Mouse (Mus musculus) left cerebral cortex, postnatal 25 days (tissue): ENCODE measurements around the gene Cst12. TPM values are rescaled to one million over a fixed set of nuclear protein-coding genes. Genes with fewer than 3 reads are reported as not detected.
"Not testable (repeated sequence)": the region's sequence is repeated elsewhere in the genome, so short reads cannot be mapped to it uniquely, and the experiment has no call there.

Experiments
- DNase-seq, 2 experiments: peaks; one replicate each; pipeline ENCODE4 v3.0.0; 2022; ENCODE audit warnings: low spot score in 2 of 2, mixed read lengths in 1 of 2
- intact Hi-C: fragments of 180-260 bp; cut with DNase I; formaldehyde crosslinking; loops from one replicate; pipeline ENCODE4 v1.15.1; 2025
- total RNA-seq, 2 experiments: library from RNA; stranded (reverse); gene quantifications; 2 replicates each; pipeline ENCODE4 v1.2.3; 2021

The Cst12 gene
- total RNA-seq: 1 to 10 TPM; 2.4 to 2.7 TPM

DNA sequence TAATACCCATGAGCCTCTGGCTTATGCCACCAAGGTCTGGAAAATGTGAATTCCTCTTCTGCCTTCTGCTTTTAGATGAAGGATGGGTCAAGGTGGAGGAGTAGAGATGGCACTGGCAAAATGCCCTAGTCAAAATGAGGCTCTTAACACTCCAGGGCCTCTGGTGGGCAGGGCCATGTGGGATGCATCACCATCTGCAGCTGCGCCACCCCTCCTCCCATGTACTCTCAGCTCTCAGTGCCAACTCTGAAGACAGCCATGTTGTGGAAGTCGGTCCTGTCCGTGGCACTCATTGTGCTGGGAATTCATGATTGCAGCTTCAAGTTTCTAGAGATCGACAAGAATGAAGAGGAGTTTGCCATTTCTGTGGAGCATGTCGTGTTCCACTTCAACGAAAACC is at the start of gene Cst12:
TSS of gene Cst12 (plus strand) at position 220 of the 400 bp plus-strand sequence.
- intact Hi-C loops: no loop called here
- DNase-seq: peak in 1 of 2 experiments; percentile 6

DNA sequence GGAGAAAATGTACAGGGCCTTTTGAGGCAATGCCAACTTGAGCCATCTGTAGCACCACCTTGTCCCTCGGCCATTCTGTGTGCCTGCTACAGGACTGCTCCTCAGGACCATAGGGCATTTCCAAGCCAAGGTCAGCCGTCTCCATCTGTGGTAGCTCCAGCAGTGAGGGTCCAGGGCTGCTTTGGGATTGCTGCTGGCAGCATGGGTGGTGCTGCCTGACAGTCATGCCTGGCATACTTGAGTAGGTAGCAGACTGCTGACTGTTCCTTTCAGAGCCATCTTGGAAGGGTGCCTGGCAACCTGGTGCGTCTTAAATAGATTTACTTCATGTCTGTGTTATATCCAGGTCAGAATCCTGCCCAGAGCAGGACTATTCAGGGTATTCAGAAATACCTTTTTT is 46.2 kb upstream of the Cst12 start:
- peak; percentile 44 to 86 for DNase-seq
- intact Hi-C loops: no loop called here

DNA sequence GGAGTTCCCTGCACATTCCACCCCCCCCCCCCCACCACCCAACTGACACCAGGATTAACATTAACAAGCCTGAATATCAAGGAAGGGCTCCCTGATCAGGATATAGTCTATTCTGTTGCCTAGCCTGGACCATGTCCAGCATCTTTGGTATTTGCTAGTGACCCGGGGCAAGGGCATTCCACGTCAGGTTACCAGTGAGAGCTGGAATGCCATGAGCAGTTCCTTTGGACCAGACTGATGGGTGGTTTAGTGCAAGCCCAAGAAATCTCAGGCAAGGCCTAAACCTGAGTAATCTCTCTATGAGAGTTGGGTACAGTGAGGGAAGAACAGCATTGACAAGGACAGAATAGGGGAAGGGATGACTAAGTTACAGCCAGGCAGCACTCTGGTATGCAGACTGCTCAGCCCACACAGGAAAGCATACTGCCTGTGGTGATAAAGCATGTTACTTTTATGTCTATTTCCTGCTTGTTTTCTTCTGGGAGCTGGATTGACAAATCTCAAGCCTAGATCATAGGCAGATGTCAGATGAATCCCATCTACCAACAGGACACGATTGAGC is 45.2 kb upstream of the Cst12 start:
- intact Hi-C loops: no loop called here

GRCm38 (mm10) chr2:148750058-148750457 is 39.1 kb upstream of the Cst12 start, which contains the start of gene Cstl1:
TSS of gene Cstl1 (plus strand) at chr2:148750358.
- intact Hi-C loops: loop anchor here (5.0 kb wide), 1 partner anchor 102 kb away; no protein-coding TSS in a partner anchor
- no peak for DNase-seq

More for the DNA sequence above, 45.2 kb upstream of the Cst12 start:
- DNase-seq: peak in 1 of 2 experiments; percentile 29

DNA sequence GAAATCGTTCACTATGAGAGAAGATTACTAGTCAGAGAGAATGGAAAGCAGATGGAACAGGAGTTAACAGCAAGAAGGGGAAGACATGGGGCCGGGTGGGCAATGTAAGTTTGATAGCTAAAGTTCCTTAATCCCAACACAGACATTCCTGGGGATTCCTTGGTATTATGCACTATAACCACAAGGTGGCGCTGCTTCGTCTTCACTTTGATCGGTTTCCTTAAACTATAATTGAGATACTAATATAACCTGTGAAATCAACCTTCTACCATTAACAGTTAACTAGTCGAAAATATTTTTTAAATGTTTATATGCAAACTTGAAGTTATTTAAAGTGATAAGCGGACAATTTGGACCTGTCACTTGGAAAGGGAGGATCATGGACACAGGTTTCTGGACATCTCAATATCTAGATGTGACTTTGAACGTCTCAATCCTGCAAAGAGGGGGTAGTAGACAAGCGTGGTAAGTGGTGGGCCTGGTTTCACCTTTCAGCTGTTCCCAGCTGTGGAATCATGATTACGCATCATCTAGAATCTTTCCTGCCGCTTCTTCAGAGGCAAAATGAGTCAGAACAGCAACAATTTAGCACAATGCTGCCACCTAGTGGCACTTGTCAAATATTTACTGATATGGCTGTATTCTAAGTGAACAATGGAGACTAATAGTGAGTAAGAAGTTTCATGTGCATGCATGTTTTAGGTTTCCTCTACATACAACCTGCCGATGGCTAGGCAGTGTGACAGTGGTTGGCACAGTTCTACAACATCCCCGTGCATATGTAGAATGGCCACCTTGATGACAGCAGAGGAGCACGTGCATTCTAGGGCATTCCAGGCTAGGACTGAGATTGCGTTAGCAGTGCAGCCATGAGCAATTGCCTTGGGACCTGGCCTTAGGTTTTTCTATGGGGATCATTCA is 37.0 kb upstream of the Cst12 start:
- intact Hi-C loops: loop anchor here (1.0 to 5.0 kb wide), 2 partner anchors 100 to 150 kb away; no protein-coding TSS in a partner anchor
- DNase-seq: peak; percentile 78 to 91

DNA sequence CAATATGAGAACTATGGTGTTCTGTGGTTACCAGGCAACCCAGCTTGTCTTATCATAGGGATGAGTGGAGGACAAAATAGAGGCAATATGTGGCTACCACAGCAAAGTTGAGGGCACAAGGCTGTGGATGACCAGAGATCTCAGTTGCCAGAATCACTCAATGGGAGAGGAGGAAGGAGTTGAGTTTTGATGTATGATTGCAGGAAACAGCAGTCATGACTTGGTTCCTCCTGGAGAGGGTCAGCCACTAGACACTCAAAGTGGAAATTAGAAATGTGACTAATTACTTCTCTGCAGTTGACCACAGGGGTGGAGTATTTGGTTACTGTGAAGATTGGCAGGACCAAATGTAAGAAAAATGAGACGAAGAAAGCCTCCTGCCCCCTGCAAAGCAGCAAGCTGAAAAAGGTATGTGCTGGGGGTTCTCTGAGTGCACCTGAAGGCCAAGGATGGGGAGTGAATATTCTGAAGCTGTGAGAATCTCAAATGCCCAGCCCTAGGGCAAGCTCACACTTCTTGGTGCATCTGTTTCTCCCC is 34.8 kb upstream of the Cst12 start:
- no peak for DNase-seq
- intact Hi-C loops: loop anchor here (5.0 kb wide), 1 partner anchor 98 kb away; no protein-coding TSS in a partner anchor

GRCm38 (mm10) chr2:148763648-148764388 is 25.3 kb upstream of the Cst12 start:
- DNase-seq: no peak
- intact Hi-C loops: no loop called here

DNA sequence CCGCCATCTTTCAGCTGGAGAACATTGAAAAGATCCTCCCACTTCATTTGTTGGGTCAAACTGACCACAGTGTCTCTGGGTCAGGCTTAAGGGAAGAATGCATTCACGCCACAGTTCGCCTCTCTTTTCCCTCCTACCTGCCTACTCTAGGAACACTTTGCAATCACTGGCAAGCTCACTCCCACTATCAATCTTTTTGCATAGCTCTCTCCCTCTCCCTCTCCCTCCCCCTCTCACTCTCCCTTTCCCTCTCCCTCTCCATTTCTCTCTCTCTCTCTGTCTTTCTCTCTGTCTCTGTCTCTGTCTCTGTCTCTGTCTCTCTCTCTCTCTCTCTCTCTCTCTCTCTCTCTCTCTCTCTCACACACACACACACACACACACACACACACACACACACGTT is 17.8 kb upstream of the Cst12 start, which contains the start of gene Cst11:
TSS of gene Cst11 (minus strand) at position 101 of the 400 bp plus-strand sequence.
- intact Hi-C loops, DNase-seq: not testable (repeated sequence)

- intact Hi-C loops: no loop called here
- DNase-seq: no peak
Observed at GRCm38 (mm10) chr2:148781709-148782108, 7.5 kb upstream of the Cst12 start, which contains the start of gene 8030411F24Rik. TSS of gene 8030411F24Rik (plus strand) at chr2:148782009.

GRCm38 (mm10) chr2:148798485-148798884 is 9.3 kb downstream of the Cst12 start, which contains the start of gene Cst8:
TSS of gene Cst8 (plus strand) at chr2:148798785.
- intact Hi-C loops: no loop called here
- DNase-seq: no peak

DNA sequence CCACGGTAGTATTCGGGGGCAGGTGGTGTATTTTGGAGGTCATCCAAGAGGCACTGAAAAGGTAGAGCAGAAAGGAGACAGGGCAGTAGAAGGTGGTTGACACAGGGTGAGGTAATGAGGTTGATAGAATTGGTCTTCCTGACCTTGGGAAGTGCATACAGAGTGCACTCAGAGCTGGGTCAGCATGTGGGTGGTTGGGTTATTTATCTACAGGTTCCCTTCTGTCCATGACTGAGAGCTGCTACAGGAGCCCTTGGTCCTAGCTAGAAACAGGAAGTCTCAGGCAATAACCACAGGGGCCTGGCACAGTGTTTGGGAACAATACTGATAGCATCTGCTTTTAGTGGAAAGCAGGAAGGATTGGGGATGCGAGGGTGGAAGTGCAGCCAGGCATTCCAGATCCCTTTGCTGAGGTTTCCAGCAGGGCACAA is 12.3 kb downstream of the Cst12 start:
- intact Hi-C loops: no loop called here
- no peak for DNase-seq

- intact Hi-C loops: no loop called here
- DNase-seq: no peak
Observed at GRCm38 (mm10) chr2:148806696-148807095, 17.5 kb downstream of the Cst12 start.

- DNase-seq: no peak
- intact Hi-C loops: no loop called here
Observed at GRCm38 (mm10) chr2:148819909-148820308, 30.7 kb downstream of the Cst12 start, which contains the start of gene Cst13. TSS of gene Cst13 (plus strand) at chr2:148820081.

GRCm38 (mm10) chr2:148825986-148826385 is 36.8 kb downstream of the Cst12 start:
- intact Hi-C loops: no loop called here
- no peak for DNase-seq

DNA sequence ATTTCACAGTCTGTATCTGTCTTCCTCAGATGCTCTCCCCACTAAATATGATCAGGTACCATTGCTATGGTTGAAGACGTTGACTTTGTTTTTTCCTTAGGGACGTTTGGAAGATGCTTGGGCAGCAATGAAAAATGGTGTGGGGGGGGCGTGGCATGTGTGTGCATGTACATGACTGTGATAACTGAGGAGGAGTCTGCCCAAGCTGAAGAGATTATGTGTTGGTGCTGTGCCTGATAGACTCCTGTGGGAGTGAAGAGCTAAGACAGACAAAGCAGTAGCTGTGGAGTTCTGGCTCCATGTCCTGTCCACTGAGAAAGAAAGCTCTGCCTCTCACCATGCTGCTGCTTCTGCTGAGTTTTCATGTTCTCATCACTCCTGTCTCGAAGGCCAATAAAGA is 45.8 kb downstream of the Cst12 start, which contains the start of gene Cst9:
TSS of gene Cst9 (plus strand) at position 236 of the 400 bp plus-strand sequence.
- intact Hi-C loops: no loop called here
- no peak for DNase-seq

DNA sequence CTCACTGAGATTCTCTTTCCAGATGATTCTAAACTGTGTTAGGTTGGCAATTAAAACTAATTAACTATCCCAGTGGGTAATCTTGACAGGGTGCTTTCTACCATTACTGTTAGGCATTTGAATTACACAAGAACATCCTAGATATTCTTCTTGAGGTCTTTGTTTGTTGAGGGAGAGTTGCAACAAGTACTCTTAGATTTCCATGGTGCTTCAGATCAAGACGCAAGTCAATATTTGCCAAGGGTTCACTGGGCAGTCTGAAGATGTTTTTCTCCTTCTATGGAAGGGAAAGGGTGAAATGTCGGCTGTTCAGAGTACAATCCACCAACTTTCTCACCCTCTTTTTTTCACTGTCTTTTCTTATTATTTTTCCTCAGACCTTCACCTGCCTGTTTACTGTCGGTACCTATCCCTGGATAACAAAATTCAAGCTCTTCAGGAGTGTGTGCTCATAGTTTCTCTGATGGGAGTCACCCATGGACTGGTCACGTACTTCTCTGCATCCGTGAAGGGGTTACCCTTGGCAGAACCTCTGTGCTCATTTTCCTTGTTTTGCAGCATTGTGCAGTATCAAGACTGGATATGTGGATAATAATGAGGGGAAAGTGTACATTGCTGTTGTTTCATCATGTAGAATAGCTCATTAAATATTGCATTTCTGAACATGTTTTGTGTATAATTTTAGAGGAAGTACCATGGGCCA is 49.1 kb downstream of the Cst12 start:
- intact Hi-C loops: no loop called here
- no peak for DNase-seq

DNA sequence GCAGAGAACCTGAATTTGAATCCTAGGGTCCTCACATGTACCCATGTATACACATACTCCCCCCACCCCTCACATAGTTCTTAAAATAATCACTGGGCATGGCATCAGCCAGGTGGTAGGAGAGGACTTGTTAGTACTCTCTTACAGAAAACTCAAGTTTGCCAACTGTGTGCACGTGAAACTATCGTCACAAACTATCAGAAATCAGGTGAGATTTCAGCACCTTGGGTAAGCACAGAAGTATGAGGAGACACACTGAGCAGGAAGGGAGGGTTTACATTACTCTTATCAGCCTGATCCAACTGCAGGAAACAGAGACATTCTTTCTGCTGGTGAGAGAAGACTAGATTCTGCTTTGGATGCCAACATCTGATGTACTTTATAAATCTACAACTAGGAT is 50.1 kb downstream of the Cst12 start:
- intact Hi-C loops: no loop called here
- DNase-seq: no peak
